Mouse (Mus musculus) layer of hippocampus, adult 9-10 months (tissue): ENCODE results near the gene Crcp.

Experiments
- DNase-seq: peaks from one replicate; pipeline ENCODE4 v3.0.0; 2022; ENCODE audit warnings: low spot score

Gene Crcp

DNA sequence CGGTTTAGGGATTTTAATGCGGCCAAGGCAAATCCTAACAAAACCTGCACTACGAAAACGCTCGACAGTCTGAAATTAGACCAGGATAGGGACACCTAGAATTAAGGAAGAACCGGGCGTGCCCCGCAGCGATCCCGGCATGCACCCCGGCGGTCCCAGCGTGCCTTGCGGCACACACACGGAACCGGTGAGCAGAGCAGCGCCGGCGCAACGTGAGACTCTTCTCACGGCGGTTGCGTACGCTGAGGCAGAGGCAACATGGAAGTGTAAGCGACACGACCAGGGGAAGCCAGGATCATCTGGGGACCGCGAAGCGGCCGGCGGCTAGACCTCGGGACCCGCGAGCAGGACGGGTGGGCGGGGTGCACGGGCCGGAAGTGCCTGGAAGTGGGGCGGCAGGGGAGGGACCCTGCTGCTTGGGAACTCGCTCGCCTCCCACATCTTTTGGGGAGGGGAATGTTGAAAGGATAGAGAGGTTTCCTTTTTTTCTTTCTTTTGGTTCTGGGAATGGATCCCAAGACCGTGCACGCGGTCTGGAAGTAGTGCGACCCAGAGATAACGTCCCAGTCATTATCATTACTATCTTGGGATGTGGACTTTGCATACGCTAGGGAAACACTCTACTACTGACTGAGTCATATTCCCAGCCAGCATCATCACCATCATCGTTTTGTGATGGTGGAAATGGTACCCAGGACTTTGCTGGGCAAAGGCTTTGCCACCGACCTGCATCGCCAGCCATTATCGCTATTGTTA lies at the start of gene Crcp, which contains the start of gene Asl:
Gene Crcp, plus strand, starts transcription at position 149 of the 756 bp plus-strand sequence.
Gene Asl, minus strand, starts transcription at position 106 of the 756 bp plus-strand sequence.
- peak; percentile 71 for DNase-seq

GRCm38 (mm10) chr5:129980216-129980615 lies 48.9 kb upstream of the Crcp start:
- no peak for DNase-seq

DNA sequence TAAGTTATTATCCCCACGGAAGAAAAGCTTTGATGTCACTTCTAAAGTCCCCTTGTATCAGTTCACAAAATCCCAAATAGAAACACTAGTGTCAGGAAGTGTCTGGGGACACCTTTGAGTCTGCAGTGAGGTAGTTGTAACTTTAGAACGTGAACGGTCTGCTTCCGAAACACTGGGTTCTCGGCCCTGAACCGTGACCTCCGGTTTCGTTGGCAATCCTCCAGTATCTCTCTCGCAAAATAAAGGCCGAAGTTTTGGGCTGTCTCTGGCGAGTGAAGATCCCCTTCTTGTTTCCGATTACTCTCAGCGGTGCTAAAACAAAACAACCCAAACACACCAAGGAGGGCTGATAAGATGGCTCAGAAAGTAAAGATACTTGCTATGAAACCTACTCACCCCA lies 39.7 kb upstream of the Crcp start:
- no peak for DNase-seq

DNA sequence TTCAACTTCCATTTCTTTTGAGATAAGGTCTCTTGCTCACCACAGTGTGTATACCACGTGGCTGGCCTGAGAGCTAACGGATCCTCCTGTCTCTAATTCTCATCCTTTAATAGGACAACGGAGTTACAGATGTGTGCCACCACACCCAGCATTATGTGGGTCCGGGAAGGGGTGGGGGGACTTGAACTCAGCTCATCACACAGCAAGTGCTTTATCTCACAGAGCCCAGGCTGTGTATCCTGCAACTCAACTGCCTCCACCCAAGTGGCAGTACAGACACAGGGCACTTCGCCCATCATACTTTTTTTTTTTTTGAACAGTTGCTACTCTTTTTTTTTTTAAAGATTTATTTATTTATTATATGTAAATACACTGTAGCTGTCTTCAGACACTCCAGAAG lies 37.2 kb upstream of the Crcp start:
- DNase-seq = no peak

DNA sequence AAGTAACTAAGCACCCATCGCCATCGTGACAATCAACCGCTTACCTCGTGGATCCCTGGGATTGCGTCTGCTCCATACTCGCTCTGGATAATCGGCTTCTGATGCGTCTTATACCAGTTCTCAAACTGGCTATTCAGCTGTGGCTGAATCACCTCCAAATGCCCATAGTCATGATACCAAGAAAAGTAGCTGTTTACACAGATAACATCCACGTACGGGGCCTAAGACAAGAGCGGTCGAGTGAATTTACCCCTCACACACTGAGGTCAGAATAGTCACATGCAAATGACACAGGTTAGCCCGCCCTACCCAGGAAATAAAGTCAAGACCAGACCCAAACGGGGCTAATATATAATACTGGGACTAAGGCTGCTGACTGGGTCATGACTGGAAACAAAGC lies 35.7 kb upstream of the Crcp start:
- no peak for DNase-seq

DNA sequence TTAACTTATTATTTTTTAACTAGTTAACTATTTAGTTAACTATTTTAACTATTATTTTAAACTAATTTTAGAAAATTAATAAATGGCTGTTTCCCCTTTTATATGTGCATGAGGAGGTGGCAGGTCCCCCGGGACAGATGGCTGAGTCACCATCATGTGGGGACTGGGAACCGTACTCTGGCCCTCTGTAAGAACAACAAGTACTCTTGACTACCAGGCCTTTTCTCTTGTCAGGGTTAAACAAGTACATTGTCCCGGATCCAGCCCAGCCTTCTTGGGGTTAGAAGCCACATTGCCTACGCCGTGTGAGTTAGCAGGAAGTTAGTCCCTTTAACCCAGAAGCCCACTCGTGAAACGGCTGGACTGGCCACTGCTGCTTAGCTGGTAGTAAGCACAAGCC lies 34.1 kb upstream of the Crcp start:
- DNase-seq = no peak

DNA sequence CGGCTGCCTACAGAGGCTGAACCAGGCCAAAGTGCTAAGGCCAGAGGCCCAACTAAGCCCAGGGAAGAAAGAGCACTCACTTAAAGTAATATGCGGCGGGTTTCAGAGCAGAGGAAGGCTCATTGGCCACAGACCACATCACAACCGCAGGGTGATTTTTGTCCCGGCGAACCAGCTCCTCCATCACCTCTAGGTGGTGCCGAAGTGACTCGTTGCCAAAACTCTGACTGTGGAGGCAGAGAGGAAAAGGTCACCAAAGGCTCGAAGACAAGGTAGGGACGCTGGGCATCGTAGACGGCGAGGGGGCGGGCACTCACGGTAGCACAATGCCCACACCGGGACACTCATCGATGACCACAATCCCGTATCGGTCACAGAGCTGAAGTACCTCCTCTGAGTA lies 31.4 kb upstream of the Crcp start:
- DNase-seq = no peak

- no peak for DNase-seq
These were observed 30.0 kb upstream of the Crcp start for GRCm38 (mm10) chr5:129999097-129999496.

- DNase-seq = no peak
These were observed 28.4 kb upstream of the Crcp start for GRCm38 (mm10) chr5:130000735-130001134.

DNA sequence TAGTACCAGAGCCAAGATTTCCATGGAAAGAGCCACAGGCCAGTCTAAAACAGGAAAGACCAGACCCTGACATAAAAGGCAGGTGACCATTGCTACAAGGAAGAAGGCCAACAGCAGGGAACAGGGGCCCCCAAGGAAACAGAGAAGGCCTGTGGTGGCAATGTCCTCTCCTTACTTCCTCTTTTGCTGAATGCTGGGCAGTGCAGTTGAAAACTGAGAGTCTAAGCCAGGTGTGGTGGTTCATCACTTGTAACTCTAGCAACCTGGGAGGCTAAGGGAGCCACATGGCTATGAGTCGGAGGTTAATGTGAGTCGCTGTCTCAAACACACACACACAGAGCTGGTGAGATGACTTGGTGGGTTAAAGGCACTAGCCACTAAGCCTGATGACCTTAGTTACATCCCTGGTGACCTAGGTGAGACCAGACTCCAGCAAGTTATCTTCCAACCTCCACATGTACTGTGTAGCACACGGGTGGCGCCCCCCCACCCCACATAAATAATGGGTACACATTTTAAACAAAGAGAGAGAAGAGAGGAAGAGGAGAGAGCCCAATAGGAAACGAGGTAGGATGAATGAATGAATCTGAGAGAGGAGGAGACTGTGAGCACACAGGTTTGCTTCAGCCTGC lies 27.6 kb upstream of the Crcp start:
- no peak for DNase-seq

GRCm38 (mm10) chr5:130002301-130003146 lies 26.6 kb upstream of the Crcp start, which contains the start of gene Gusb:
Gene Gusb (minus strand): TSS chr5:130003049.
- peak; percentile 59 for DNase-seq

DNA sequence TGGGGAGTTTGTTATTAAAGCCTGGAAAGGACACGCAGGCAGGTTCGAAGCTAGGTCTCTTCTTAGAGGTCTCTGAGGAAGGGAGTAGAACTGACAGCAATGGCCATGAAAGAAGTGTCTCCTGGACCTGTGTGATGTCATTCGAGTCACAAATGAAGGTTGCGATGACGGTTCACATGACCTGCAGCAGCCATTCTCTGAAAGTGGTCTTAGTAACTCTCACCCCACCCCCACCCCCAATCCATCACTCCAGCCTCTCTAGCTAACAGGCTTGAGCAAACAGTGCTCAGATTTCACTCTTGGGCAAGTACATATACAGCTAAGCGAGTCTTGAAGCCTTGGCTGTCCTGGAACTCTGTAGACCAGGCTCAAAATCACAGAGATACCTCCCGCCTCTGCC lies 25.9 kb upstream of the Crcp start:
- DNase-seq = no peak

- no peak for DNase-seq
These were observed 21.7 kb upstream of the Crcp start for GRCm38 (mm10) chr5:130007344-130007743.

DNA sequence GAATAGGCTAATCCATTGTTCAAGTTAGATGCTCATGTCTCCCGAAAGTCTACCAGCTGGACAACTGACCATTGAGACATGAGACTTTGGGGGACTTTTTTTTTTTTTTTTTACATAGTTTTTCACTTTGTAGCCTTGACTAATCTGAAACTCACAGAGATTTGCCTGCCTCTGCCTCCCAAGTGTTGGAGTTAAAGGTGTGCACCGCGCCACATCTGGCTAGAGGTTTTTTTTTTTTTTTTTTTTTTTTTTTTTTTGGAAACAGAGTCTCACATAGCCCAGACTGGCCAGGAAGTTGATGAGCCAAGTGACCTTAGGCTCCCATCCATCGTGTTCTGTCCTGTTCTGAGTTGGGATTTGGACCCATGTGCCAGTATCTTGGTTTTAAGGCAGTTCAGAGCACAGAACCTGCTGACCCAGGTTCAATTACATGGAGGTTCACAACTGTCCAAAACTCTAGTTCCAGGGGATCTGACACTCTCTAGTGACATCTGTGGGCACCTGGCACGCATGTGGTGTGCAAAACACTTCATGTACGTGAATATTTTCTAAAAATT lies 21.0 kb upstream of the Crcp start:
- no peak for DNase-seq

DNA sequence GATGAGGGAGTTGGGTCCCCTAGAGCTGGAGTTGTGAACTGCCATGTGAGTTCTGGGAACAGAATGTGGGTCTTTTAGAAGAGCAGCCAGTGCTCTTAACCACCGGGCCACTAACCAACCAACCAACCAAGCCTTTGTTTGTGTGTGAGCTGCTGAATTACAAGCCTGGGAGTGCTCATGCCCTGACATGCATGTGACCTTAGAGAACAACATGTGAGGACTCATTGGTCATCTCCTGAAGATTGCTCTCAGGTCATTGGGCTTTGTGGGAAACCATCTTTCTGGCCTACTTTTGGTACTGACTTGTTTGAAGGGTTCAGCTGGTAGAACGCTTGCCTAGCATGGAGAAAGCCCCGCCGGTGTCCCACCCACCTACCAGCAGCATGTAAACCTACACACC lies 19.3 kb upstream of the Crcp start:
- no peak for DNase-seq

GRCm38 (mm10) chr5:130010961-130011360 lies 18.1 kb upstream of the Crcp start:
- no peak for DNase-seq

DNA sequence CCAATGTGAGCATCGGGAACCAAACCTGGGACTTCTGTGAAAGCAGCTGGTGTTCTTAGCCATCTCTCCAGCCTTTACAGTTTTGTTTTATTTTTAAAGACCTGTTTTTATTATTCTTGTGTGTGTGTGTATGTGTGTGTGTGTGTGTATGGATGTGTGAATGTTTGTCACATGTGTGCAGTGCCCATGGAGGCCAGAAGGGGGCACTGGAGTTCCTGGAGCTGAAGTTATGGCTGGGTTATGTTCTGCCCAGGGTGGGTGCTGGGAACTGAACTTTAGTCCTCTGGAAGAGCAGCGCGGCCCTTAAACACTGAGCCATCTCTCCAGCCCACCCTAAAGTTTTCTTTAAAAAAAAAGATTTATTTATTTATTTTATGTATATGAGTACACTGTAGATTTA lies 14.0 kb upstream of the Crcp start:
- DNase-seq = no peak

- no peak for DNase-seq
These were observed 9.6 kb upstream of the Crcp start for GRCm38 (mm10) chr5:130019461-130019860.

DNA sequence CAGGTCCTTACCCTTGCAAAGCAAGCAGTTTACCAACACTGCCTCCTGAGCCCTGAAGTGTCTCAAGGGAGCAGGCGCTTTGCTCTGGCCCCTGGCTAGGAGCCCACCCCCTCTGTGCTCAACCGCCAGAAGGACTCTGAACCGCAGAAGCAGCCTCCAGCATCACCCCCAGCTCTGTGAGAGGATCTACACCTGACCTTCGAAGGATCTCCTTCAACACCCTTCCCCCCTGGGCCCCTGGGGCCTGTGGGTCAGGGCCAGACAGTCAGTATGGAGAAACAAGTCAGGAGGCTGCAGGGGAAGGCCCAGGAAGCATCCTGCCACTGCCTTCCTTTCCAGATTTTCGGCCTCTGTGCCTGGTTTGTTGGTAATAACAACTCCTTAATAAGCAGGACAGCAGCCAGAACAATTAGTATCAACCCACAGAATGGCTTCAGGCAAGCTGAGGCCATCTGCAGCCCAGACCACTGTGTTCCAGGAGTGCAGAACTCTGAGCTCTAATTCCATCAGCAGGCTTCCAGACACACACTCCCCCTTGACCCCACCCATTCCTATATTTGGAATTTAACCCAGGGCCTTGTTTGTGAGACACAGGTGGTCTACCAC lies 7.6 kb upstream of the Crcp start:
- DNase-seq = no peak

DNA sequence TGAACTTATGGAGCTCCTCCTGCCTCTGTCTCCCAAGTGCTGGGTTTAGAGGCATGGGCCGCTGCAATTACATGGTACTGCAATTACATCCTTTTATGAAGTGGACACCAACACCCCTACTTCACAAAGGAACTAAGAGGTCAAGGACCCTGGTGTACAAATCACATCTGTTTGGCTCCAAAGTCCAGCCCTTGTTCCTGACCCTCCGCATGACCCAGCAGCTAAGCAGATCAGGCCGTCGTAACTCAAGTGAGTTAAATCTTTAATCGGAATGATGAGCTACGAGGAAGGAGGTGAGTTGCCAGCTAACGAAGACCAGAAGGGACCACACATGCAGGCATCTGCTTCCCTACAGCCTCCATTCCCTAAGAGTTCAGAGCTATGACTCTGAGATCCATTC lies 6.7 kb upstream of the Crcp start:
- DNase-seq = no peak

DNA sequence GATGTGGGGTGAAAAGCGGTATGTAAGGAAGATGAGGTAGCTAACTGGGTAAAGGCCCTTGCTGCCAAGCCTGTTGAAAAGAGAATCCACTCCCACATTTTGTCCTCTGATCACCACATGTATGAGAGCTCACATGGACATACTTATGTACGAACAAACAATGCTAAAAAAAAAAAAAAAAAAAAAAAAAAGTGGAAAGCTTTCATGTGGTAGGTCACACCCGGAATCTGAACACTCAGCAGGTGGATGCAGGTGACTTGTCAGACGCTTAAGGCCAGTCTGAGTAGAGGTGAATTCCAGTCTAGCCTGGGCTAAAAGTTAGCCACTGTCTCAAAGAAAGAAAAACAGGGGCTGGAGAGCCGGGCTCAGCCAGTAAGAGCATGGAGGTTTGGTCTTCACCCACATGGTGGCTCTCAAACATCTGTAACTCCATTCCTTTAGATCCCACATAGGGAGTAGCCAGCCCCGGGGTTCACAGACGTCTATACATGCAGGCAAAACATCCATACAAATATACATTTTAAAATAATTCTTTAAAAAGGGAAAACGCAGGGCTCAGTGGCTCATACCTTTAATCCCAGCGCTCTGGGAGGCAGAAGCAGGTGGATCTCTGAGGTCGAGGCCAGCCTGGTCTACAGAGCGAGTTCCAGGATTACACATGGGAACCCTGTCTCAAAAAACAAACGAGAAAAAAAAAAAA lies 5.9 kb upstream of the Crcp start:
- DNase-seq = no peak
